Mouse (Mus musculus): ENCODE results near the gene Necap2.

- TF ChIP-seq POLR2A (IDR thresholded peaks at IDR 0.05; ENCODE audit: insufficient read depth, low read length) = no peak
- TF ChIP-seq CTCF (IDR thresholded peaks at IDR 0.05; ENCODE audit: low read depth, low read length) = no peak
Observed at GRCm38 (mm10) chr4:141058835-141059234, 19.3 kb downstream of the Necap2 start.

Measured in ES-Bruce4 (cell line).